Mouse (Mus musculus) liver (tissue): Measurements from ENCODE around the gene Tmprss15.

Experiments
- DNase-seq: peaks from one replicate; pipeline ENCODE4 v3.0.0-alpha.2; 2020; ENCODE audit warnings: mixed read lengths

The Tmprss15 gene

GRCm38 (mm10) chr16:79090997-79091396 is at the start of gene Tmprss15:
Tmprss15 (minus strand) TSS chr16:79091097.
- DNase-seq, result no peak

- no peak for DNase-seq
These were observed 24.0 kb upstream of the Tmprss15 start for GRCm38 (mm10) chr16:79114879-79115278.

DNA sequence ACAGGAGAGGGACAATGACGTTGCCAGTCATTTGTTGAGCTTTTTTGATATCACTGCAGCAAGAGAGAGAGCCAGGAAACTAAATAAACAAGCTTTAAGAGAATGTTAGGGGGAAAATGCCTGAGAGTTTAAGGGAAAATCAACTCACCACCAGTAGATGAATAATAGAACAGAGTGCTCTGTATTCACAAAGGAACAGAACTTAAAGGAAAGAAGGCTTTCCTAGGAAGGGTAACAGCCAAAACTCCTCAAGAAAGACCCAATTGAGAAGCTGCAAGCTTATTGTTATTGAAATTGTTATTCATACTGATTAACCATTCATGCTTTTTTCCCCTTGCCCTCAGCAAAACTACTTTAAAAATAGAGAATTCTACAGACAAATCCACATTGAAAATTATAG is 18.6 kb upstream of the Tmprss15 start:
- no peak for DNase-seq

GRCm38 (mm10) chr16:79108969-79109368 is 18.1 kb upstream of the Tmprss15 start:
- no peak for DNase-seq

- no peak for DNase-seq
These were observed 9.4 kb upstream of the Tmprss15 start for GRCm38 (mm10) chr16:79100325-79100724.

- DNase-seq, result no peak
These were observed 7.4 kb upstream of the Tmprss15 start for GRCm38 (mm10) chr16:79098321-79098720.

DNA sequence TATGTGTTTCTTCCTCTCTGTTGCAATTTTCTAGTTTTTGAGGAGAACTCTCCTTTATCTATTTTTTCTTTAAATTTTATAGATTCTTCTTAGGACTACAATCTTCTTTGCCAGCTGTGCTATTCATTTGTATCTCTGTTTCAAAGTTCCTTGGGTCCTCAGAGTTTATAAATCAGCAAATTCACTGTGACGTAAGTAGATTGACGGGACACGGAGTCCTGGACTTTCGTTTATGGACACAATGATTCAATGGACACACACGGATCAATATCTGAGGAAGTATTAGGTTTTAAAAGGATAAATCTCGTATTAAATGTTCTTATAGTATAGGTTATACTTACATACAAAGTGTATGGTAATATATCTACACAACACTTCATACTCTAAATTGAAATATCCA is 4.3 kb downstream of the Tmprss15 start:
- no peak for DNase-seq

- DNase-seq, result no peak
These were observed 27.0 kb downstream of the Tmprss15 start for GRCm38 (mm10) chr16:79063848-79064247.

- peak; percentile 2 for DNase-seq
These were observed 31.9 kb downstream of the Tmprss15 start for GRCm38 (mm10) chr16:79058775-79059558.

DNA sequence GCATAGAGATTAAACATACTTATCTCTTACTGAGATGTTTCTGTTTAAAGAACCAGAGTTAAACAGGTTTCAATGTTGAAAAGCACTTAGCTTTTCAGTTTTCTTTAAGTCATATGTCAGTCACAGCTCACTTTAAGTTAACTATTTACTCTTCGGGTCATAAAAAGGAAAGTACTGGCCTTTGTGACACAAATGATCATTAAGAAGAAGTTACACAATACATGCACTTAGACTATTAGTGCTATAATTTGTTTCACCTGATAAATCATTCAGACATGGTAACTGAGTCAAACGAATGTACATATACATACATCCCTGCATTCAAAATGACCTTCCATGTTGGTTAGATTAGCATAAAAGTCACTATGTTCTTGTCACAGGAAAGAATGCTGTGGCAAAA is 58.3 kb downstream of the Tmprss15 start:
- DNase-seq, result no peak

DNA sequence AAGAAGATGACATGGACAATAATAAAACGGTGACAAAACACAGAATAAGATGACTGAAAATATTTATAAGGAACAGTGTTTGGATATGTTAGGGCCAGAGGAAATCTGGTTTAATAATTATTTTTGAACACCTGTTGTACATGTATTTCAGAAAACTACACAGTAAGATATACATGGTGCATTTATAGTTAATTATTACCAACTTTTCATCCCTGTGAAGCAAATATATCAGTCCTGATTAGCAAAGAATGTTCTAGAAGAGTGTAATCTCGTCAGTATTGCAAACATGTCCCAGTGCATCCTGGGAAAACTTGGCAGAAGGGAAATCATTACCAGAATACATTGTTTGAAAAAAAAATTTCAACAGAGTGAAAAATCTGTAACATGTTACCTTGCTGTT is 88.1 kb downstream of the Tmprss15 start:
- DNase-seq, result no peak

- DNase-seq, result no peak
These were observed 89.2 kb downstream of the Tmprss15 start for GRCm38 (mm10) chr16:79001679-79002078.

GRCm38 (mm10) chr16:78976384-78976783 is 114.5 kb downstream of the Tmprss15 start:
- DNase-seq, result no peak

DNA sequence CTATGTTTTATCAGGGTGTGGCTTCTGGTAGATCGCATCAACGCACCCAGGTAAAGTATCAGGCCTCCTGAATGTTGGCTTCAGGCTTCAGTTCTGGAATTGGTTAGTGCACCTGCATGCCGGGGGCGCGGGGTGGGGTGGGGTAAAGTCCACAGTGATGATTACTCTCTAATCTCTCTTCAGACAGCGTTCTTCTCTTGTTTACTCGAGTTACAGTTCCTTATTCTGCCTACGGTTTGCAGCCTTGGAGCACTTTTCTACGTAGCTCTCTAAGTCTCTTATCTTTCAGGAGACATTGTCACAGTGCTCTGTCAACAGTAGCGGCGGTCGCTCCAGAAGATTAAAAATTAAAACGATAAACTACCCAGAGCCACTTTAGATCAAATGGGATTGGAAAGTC is 116.8 kb downstream of the Tmprss15 start:
- no peak for DNase-seq

- DNase-seq, result no peak
These were observed 121.7 kb downstream of the Tmprss15 start for GRCm38 (mm10) chr16:78969091-78969731.

DNA sequence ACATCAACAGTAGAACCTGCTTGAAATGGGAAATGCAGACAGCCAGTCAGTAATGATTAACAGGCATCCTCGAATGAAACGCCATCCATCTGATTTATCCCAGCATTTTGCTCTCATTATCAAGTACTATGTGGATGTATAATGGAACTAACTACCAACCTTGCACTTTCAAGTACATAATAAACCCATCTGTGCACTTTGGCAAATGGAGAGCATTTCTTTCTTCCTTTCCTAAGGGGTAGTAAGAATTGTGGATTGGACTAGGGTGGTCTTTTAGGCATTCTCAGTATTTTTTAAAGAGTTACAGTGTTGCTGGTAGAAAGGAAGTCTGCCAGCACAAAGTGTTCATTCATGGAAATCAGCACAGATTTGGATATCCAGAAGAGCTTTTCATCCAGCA is 133.5 kb downstream of the Tmprss15 start:
- DNase-seq, result no peak

DNA sequence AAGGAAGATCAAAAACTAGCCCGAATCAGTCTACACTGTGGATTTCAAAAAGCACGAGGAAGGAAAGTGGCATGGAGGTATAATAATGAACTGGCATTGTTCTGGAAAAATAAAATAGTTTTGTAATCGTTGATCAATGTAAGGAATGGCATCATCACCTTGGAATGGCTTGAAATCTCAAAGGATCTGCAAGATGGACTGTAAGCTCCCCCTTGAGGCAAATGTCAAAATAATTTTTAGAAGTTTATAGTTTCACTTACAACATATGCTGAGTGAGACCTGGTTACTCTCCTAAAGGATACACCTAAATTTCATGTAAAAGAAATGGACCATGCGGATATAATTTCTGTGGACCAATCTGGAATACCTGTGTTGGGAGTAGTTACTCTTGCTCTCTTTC is 140.5 kb downstream of the Tmprss15 start:
- no peak for DNase-seq

- DNase-seq, result no peak
These were observed 153.1 kb downstream of the Tmprss15 start for GRCm38 (mm10) chr16:78937755-78938154.

DNA sequence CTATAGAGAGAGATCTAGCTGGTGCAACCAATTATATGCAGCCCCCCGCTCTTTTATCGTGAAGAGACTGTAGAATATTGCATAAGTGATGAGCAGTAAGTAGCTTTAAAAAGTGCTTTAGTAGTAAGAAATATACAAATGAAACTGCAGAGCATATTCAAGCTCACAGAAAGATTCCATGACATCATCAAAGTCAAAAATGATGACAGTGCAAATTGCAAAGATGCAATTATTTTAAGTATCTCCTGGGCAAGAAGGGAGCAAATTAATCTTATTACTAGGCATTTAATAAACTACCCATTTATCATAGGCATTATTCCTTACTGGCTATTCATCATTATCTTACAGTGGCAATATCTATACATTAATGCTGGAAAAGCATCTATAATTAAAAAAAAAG is 156.6 kb downstream of the Tmprss15 start:
- DNase-seq, result no peak

- no peak for DNase-seq
These were observed 159.4 kb downstream of the Tmprss15 start for GRCm38 (mm10) chr16:78931287-78932025.

DNA sequence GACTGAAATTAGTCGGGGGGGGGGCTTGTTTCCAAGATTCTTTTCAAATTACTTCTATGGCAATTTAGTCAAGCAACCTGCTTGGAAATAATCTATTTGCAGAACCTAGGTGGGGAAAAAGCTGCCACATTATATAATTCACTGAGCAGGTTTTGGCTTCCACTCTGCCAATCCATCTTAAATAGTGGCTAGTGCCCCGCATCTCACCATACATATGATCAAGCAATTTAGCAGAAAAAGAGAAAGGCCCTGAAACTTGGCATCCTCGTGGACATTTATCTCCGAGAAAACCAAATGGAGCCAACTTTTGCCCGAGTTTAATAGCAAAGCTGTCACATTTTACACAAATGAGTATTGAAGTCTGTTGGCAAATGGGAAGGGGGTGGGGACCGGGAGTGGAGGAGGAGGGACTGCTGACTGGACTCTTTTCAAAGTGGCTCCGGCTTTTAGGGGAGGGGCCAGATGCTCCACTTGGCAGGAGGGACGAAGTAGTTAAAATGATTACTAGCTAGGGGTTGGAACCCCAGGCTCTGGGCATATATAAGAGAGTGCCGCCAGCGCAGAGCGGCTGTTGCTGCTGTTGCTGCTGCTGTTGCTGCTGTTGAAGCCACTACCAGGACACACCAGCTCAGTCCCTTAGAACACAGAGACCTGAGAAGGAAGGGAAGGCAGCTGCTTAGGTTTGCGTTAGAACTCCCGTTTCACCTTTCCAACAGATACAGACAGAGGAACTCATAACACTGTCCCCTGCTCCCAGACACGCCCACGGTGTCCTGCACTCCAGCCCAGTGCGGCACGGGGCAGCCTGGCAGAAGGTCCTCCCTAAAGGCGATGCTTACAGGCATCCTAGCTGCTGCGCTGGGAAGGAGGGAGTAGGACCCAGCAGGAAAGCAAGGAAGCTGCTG is 160.3 kb downstream of the Tmprss15 start, which contains the start of gene Chodl:
TSS of gene Chodl (plus strand) at position 567 of the 905 bp plus-strand sequence.
- DNase-seq, result peak; percentile 8

GRCm38 (mm10) chr16:78922644-78923043 is 168.3 kb downstream of the Tmprss15 start:
- DNase-seq, result no peak
